Mouse (Mus musculus) forebrain, postnatal 0 days (tissue): ENCODE measurements at regions not wholly inside any gene's neighbourhood (a gene's known extent, or its start where the extent isn't known, plus 50 kb on each side); places are given as distances from the start of the nearest gene placed in this dataset.
A peak's percentile ranks its signal among the peaks of the same experiment; 100 is the strongest.

ENCODE experiments used
- ATAC-seq: fragments of 200-750 bp; cut with Nextera tagmentation; 2 replicates; pipeline ENCODE4 v1.8.0; 2017; ENCODE audit warnings: mild to moderate bottlenecking, moderate library complexity
- DNase-seq: peaks from one replicate; pipeline ENCODE4 v3.0.0-alpha.2; 2015
- H3K27ac ChIP-seq: fragments of 300-500 bp; sonication (generic); 2 replicates; pipeline ENCODE4 v1.5.1; 2014; ENCODE audit warnings: low read depth, mild to moderate bottlenecking, antibody characterized with exemption, low read length, moderate library complexity, mixed read lengths
- H3K27me3 ChIP-seq: fragments of 300-500 bp; sonication (generic); 2 replicates; pipeline ENCODE4 v1.6.1; 2014; ENCODE audit warnings: mild to moderate bottlenecking, low read length, mixed read lengths; ENCODE audit not compliant: insufficient read depth
- H3K36me3 ChIP-seq: fragments of 300-500 bp; sonication (generic); 2 replicates; pipeline ENCODE4 v1.6.1; 2014; ENCODE audit warnings: mild to moderate bottlenecking, moderate library complexity; ENCODE audit not compliant: insufficient read depth
- H3K4me1 ChIP-seq: fragments of 300-500 bp; sonication (generic); 2 replicates; pipeline ENCODE4 v1.6.1; 2014; ENCODE audit warnings: antibody characterized with exemption; ENCODE audit not compliant: insufficient read depth
- H3K4me2 ChIP-seq: fragments of 300-500 bp; sonication (generic); 2 replicates; pipeline ENCODE4 v1.6.1; 2014; ENCODE audit warnings: low read depth, mild to moderate bottlenecking, moderate library complexity
- H3K4me3 ChIP-seq: fragments of 300-500 bp; sonication (generic); 2 replicates; pipeline ENCODE4 v1.5.1; 2014; ENCODE audit warnings: low read depth, low read length, mixed read lengths
- H3K9ac ChIP-seq: fragments of 300-500 bp; sonication (generic); 2 replicates; pipeline ENCODE4 v1.6.1; 2014; ENCODE audit warnings: mild to moderate bottlenecking
- H3K9me3 ChIP-seq: fragments of 300-500 bp; sonication (generic); 2 replicates; pipeline ENCODE4 v1.6.1; 2016; ENCODE audit warnings: low read length
- CTCF ChIP-seq: sonication (generic); IDR thresholded peaks from 2 replicates; pipeline ENCODE4 v1.5.1; 2016; ENCODE audit warnings: antibody characterized with exemption, control low read depth, low read depth
- WGBS: fragments of 180-500 bp; shearing (Covaris S2); extraction: QIAGEN DNeasy Blood & Tissue Kit; methylation state at CpG from one replicate; pipeline ENCODE4 v1.1.7; 2014; 5-methylcytosine and 5-hydroxymethylcytosine counted together

GRCm38 (mm10) chr14:94541995-94542394 lies 651.5 kb upstream of the Pcdh9 start:
- H3K4me3 ChIP-seq = no peak overlapping the region
- DNase-seq (no peak), ATAC-seq (no peak)
- TF ChIP-seq CTCF = no peak
- 86% methylated on average over 8 of the region's 8 CpGs for WGBS
- H3K27me3 ChIP-seq = no peaks in the 10 kb centered on the region
- H3K27ac ChIP-seq = no peak overlapping the region
- no peaks in the 10 kb centered on the region for H3K4me1 ChIP-seq
- no peak overlapping the region for H3K4me2 ChIP-seq
- no peaks in the 10 kb centered on the region for H3K9me3 ChIP-seq
- H3K9ac ChIP-seq = no peak overlapping the region
- H3K36me3 ChIP-seq = no peaks in the 10 kb centered on the region

- no peak for ATAC-seq
- Histone ChIP-seq H3K9me3 (no peaks in the 10 kb centered on the region), H3K36me3 (no peaks in the 10 kb centered on the region), H3K4me1 (no peaks in the 10 kb centered on the region), H3K27me3 (no peaks in the 10 kb centered on the region), H3K9ac (no peak overlapping the region), H3K4me3 (no peak overlapping the region), H3K4me2 (no peak overlapping the region), H3K27ac (no peak overlapping the region)
- no peak for TF ChIP-seq CTCF
- 94% methylated on average over 1 of the region's 1 CpGs for WGBS
- DNase-seq = no peak
Measured at GRCm38 (mm10) chr14:94525648-94526047, 635.2 kb upstream of the Pcdh9 start.

- H3K27me3 ChIP-seq = no peaks in the 10 kb centered on the region
- no peak for TF ChIP-seq CTCF
- H3K4me2 ChIP-seq = no peak overlapping the region
- H3K36me3 ChIP-seq = no peaks in the 10 kb centered on the region
- H3K9ac ChIP-seq = no peak overlapping the region
- ATAC-seq (no peak), DNase-seq (no peak)
- no peak overlapping the region for H3K27ac ChIP-seq
- H3K4me1 ChIP-seq = no peaks in the 10 kb centered on the region
- no peak overlapping the region for H3K4me3 ChIP-seq
- no peaks in the 10 kb centered on the region for H3K9me3 ChIP-seq
Measured at GRCm38 (mm10) chr14:94525238-94525637, 634.8 kb upstream of the Pcdh9 start.

GRCm38 (mm10) chr14:94522007-94522406 lies 631.5 kb upstream of the Pcdh9 start:
- Histone ChIP-seq H3K4me3 (no peak overlapping the region), H3K9me3 (no peaks in the 10 kb centered on the region), H3K36me3 (no peaks in the 10 kb centered on the region), H3K9ac (no peak overlapping the region), H3K27me3 (no peaks in the 10 kb centered on the region), H3K4me2 (no peak overlapping the region), H3K4me1 (no peaks in the 10 kb centered on the region), H3K27ac (no peak overlapping the region)
- TF ChIP-seq CTCF = no peak
- no peak for ATAC-seq
- DNase-seq = no peak
- WGBS = 32% methylated on average over 2 of the region's 2 CpGs

- TF ChIP-seq CTCF = no peak
- Histone ChIP-seq H3K27me3 (no peaks in the 10 kb centered on the region), H3K4me2 (no peak overlapping the region), H3K27ac (no peak overlapping the region), H3K36me3 (no peaks in the 10 kb centered on the region), H3K4me3 (no peak overlapping the region), H3K4me1 (no peaks in the 10 kb centered on the region), H3K9ac (no peak overlapping the region), H3K9me3 (no peaks in the 10 kb centered on the region)
- DNase-seq = peak; percentile 55
- ATAC-seq = peak; percentile 73
Measured at GRCm38 (mm10) chr14:94491370-94491769, 600.9 kb upstream of the Pcdh9 start.

- H3K9ac ChIP-seq = no peak overlapping the region
- no peaks in the 10 kb centered on the region for H3K36me3 ChIP-seq
- DNase-seq (no peak), ATAC-seq (no peak)
- no peak overlapping the region for H3K4me3 ChIP-seq
- H3K4me1 ChIP-seq = no peaks in the 10 kb centered on the region
- 85% methylated on average over 3 of the region's 3 CpGs for WGBS
- no peak overlapping the region for H3K27ac ChIP-seq
- no peak for TF ChIP-seq CTCF
- no peaks in the 10 kb centered on the region for H3K9me3 ChIP-seq
- no peaks in the 10 kb centered on the region for H3K27me3 ChIP-seq
- no peak overlapping the region for H3K4me2 ChIP-seq
Measured at GRCm38 (mm10) chr14:94475887-94476286, 585.4 kb upstream of the Pcdh9 start.

GRCm38 (mm10) chr14:94473181-94473580 lies 582.7 kb upstream of the Pcdh9 start:
- no peaks in the 10 kb centered on the region for H3K9me3 ChIP-seq
- H3K9ac ChIP-seq = no peak overlapping the region
- no peak overlapping the region for H3K4me3 ChIP-seq
- no peaks in the 10 kb centered on the region for H3K36me3 ChIP-seq
- no peak overlapping the region for H3K27ac ChIP-seq
- H3K4me2 ChIP-seq = no peak overlapping the region
- ATAC-seq (no peak), DNase-seq (no peak)
- no peak for TF ChIP-seq CTCF
- no peaks in the 10 kb centered on the region for H3K4me1 ChIP-seq
- no peaks in the 10 kb centered on the region for H3K27me3 ChIP-seq
- WGBS = 90% methylated on average over 1 of the region's 1 CpGs

GRCm38 (mm10) chr14:94445952-94446351 lies 555.5 kb upstream of the Pcdh9 start:
- Histone ChIP-seq H3K27me3 (no peaks in the 10 kb centered on the region), H3K4me1 (no peaks in the 10 kb centered on the region), H3K9me3 (no peaks in the 10 kb centered on the region), H3K9ac (no peak overlapping the region), H3K4me3 (no peak overlapping the region), H3K36me3 (no peaks in the 10 kb centered on the region), H3K27ac (no peak overlapping the region), H3K4me2 (no peak overlapping the region)
- WGBS = 94% methylated on average over 1 of the region's 1 CpGs
- no peak for ATAC-seq
- TF ChIP-seq CTCF = no peak
- DNase-seq = no peak
